Mouse (Mus musculus) brain, embryonic 18.5 days (tissue): ENCODE data around the gene Eed.
"Not testable (repeated sequence)": the region's sequence is repeated elsewhere in the genome, so short reads cannot be mapped to it uniquely, and the experiment has no call there.

Experiments used
- DNase-seq: peaks from one replicate; pipeline ENCODE4 v3.0.0-alpha.2; 2012; ENCODE audit warnings: low read depth, low spot score

Gene Eed

GRCm38 (mm10) chr7:89980485-89981422 lies at the start of gene Eed:
Gene Eed (minus strand): TSS chr7:89980983.
- DNase-seq = peak; percentile 89

GRCm38 (mm10) chr7:90029548-90030485 lies 49.0 kb upstream of the Eed start:
- no peak for DNase-seq

GRCm38 (mm10) chr7:90028888-90029547 lies 48.2 kb upstream of the Eed start:
- peak; percentile 78 for DNase-seq

- DNase-seq = no peak
Observed at GRCm38 (mm10) chr7:90024975-90025374, 44.2 kb upstream of the Eed start.

- DNase-seq = no peak
Observed at GRCm38 (mm10) chr7:90022974-90023707, 42.4 kb upstream of the Eed start.

GRCm38 (mm10) chr7:90020331-90020730 lies 39.5 kb upstream of the Eed start:
- no peak for DNase-seq

GRCm38 (mm10) chr7:90019570-90019969 lies 38.8 kb upstream of the Eed start:
- no peak for DNase-seq

- DNase-seq = no peak
Observed at GRCm38 (mm10) chr7:90016930-90017588, 36.3 kb upstream of the Eed start.

- no peak for DNase-seq
Observed at GRCm38 (mm10) chr7:90016459-90016858, 35.7 kb upstream of the Eed start.

GRCm38 (mm10) chr7:90006667-90007653 lies 26.2 kb upstream of the Eed start:
- no peak for DNase-seq

- no peak for DNase-seq
Observed at GRCm38 (mm10) chr7:90004781-90005180, 24.0 kb upstream of the Eed start.

- DNase-seq = no peak
Observed at GRCm38 (mm10) chr7:90002375-90002774, 21.6 kb upstream of the Eed start.

GRCm38 (mm10) chr7:89999491-89999890 lies 18.7 kb upstream of the Eed start:
- DNase-seq = no peak

GRCm38 (mm10) chr7:89998624-89999006 lies 17.8 kb upstream of the Eed start:
- DNase-seq = no peak

GRCm38 (mm10) chr7:89998006-89998623 lies 17.3 kb upstream of the Eed start:
- DNase-seq = peak; percentile 63

- DNase-seq = not testable (repeated sequence)
Observed at GRCm38 (mm10) chr7:89997526-89997925, 16.7 kb upstream of the Eed start.

GRCm38 (mm10) chr7:89993091-89993490 lies 12.3 kb upstream of the Eed start:
- DNase-seq = no peak

GRCm38 (mm10) chr7:89984421-89984820 lies 3.6 kb upstream of the Eed start:
- no peak for DNase-seq

- DNase-seq = no peak
Observed at GRCm38 (mm10) chr7:89983441-89983840, 2.7 kb upstream of the Eed start.
